Mouse (Mus musculus): Measurements from ENCODE around the gene A830031A19Rik. TPM values are rescaled to one million over a fixed set of nuclear protein-coding genes. Genes with fewer than 3 reads are reported as not detected.
A peak's percentile ranks its signal among the peaks of the same experiment; 100 is the strongest.

Gene A830031A19Rik
- polyA plus RNA-seq, 1 experiment from 2014 or later = not detected

DNA sequence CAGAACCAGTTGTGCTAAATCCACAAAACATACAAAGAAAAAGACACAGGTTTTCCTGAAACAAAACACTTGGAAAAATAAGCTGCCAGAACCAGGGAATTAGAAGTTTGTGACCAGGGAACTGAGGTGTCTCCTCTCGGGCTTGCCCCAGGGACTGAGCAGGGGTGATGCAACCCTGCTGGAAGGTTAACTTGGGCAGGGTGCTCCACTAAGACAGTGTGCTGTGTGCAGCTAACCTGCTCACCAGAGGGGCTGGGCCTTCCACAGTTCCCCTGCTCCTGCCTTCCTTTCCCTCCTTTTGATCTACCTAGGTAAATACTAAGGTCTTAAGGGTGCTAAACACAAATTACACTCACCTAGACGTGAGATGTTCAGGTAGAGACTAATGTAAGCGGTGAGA lies 17.8 kb upstream of the A830031A19Rik start:
- no peak overlapping the region for H3K27ac ChIP-seq
- H3K4me1 ChIP-seq = peaks cover 58% of the 10 kb centered on the region
- no peaks in the 10 kb centered on the region for H3K9me3 ChIP-seq (replicated peaks)
- peaks cover 56% of the 10 kb centered on the region for H3K36me3 ChIP-seq
- no peaks in the 10 kb centered on the region for H3K27me3 ChIP-seq (ENCODE audit: low read depth, poor library complexity, severe bottlenecking)
- no peak overlapping the region for H3K4me3 ChIP-seq
- 55% methylated on average over 3 of the region's 3 CpGs for WGBS
- no peak for DNase-seq (ENCODE audit: low spot score)

DNA sequence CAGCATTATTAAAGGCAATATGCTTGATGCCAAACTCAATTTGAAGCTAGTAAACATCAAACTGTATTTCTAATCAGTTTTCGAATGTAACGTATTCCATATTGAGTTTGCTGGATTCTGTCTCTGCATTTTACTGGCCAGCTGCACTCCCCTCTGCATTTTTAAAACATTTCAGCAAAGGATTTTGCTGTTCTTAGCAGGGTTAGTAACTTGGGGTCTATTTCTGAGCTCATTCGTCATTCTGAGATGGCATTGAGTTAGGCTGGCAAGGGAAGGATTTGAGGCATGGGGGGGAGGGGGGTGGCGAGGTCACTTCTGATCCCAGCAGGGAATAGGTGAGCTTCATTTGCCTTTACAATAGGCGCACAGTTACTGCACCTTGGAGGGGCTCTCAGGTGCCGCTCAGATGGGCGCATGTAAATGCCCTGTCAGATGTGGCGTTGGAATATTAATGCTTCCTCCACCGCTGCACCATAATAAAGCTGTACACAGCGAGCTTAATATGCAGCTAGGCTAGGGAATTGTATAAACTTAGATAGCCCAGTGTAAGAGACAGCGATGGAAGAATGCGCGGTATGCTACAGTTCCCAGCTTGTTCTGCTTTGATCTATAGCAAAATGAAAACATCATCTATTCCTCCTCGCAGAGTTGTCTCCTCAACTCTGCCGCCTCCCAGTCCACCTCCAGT lies 16.7 kb upstream of the A830031A19Rik start:
- Histone ChIP-seq H3K36me3 (peaks cover 67% of the 10 kb centered on the region), H3K27me3 (ENCODE audit: low read depth, poor library complexity, severe bottlenecking) (no peaks in the 10 kb centered on the region), H3K27ac (no peak overlapping the region), H3K4me1 (peaks cover 48% of the 10 kb centered on the region), H3K4me3 (no peak overlapping the region), H3K9me3 (replicated peaks) (no peaks in the 10 kb centered on the region)
- WGBS = 24% methylated on average over 15 of the region's 15 CpGs
- DNase-seq (ENCODE audit: low spot score) = no peak

DNA sequence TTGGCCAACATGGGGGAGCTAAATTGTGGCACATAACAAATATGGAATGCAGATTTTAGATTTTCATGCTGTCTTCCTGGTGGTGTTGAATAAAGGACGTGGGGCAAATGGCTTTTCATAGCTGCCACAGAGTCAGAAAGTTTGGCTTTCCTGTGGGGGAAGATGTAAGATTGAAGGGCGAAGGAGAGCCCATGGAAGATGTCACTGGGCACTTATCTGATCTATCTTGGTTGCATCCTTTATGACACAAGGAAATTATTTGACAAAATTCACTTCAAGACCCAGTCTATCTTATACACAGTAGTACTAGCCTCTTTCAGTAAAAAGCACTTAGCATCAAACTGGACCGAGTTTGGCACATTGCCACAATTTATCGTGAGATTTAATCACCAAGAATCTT lies 15.6 kb upstream of the A830031A19Rik start:
- 87% methylated on average over 4 of the region's 4 CpGs for WGBS
- Histone ChIP-seq H3K36me3 (peaks cover 76% of the 10 kb centered on the region), H3K4me1 (peaks cover 48% of the 10 kb centered on the region), H3K9me3 (replicated peaks) (no peaks in the 10 kb centered on the region), H3K27ac (no peak overlapping the region), H3K4me3 (no peak overlapping the region), H3K27me3 (ENCODE audit: low read depth, poor library complexity, severe bottlenecking) (no peaks in the 10 kb centered on the region)
- DNase-seq (ENCODE audit: low spot score) = no peak

DNA sequence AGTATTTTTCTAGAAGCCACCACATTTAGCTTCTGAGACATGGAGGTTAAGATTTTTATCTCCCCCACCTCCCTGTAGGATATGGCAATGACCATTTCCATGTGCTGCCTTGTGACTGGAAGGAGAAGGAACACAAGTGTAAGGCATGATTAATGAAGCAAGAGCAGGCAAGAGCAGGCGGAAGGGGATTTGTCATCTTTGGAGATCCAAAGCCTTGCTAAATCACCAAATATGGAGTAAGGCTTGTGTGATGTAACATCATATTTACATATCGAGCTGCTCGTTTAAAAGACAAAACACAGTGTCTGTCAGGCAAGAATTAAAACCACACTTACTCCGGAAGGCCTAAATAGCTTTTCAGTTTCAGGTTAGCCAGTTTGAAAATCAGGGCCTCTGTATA lies 12.2 kb upstream of the A830031A19Rik start:
- Histone ChIP-seq H3K27ac (no peak overlapping the region), H3K9me3 (replicated peaks) (no peaks in the 10 kb centered on the region), H3K4me1 (peaks cover 57% of the 10 kb centered on the region), H3K27me3 (ENCODE audit: low read depth, poor library complexity, severe bottlenecking) (no peaks in the 10 kb centered on the region), H3K36me3 (peaks cover 61% of the 10 kb centered on the region), H3K4me3 (no peak overlapping the region)
- 76% methylated on average over 4 of the region's 4 CpGs for WGBS
- DNase-seq (ENCODE audit: low spot score) = no peak

DNA sequence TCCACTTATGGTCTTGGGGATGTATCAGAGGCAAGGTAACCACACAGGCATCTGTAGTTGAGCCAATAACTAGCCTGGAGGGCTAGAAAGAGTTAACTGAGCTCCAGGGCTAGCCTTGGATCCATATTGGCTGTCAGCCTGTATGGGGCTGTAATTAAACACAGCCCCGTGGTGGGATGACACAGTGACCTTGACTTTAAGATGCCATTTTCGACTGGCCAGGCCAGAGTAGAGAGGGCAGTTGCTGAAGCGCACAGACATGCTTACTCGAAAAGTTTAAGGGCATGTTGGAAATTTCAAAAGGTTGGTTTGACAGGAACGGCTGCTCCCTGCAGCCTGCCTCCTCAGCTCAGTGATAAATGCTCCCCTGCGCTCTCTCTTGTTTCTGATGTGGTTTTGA lies 11.1 kb upstream of the A830031A19Rik start:
- Histone ChIP-seq H3K9me3 (replicated peaks) (no peaks in the 10 kb centered on the region), H3K4me3 (no peak overlapping the region), H3K27ac (no peak overlapping the region), H3K27me3 (ENCODE audit: low read depth, poor library complexity, severe bottlenecking) (no peaks in the 10 kb centered on the region), H3K4me1 (peaks cover 53% of the 10 kb centered on the region), H3K36me3 (peaks cover 57% of the 10 kb centered on the region)
- 32% methylated on average over 6 of the region's 6 CpGs for WGBS
- no peak for DNase-seq (ENCODE audit: low spot score)

DNA sequence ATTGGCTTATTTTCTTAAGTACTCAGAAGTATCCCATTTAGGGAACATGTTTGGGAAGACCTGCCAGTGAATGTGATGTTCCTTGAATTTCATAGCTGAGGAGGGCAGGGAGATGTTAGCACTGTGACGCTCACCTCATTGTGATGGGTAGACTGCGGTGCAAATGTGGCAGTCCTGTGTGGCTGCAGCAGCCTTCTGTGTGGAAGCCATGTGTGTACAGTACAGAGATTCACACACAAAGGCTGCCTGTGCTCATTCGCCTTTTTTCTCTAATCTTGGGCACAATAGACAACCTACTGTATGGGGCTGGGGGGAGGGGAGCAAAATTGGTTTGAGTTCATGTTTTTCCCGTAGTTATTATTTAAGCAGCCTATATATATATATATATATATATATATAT lies 9.7 kb upstream of the A830031A19Rik start:
- Histone ChIP-seq H3K4me3 (no peak overlapping the region), H3K27ac (no peak overlapping the region), H3K36me3 (peaks cover 47% of the 10 kb centered on the region), H3K4me1 (peaks cover 50% of the 10 kb centered on the region), H3K9me3 (replicated peaks) (no peaks in the 10 kb centered on the region), H3K27me3 (ENCODE audit: low read depth, poor library complexity, severe bottlenecking) (no peaks in the 10 kb centered on the region)
- WGBS = 87% methylated on average over 4 of the region's 4 CpGs
- no peak for DNase-seq (ENCODE audit: low spot score)

DNA sequence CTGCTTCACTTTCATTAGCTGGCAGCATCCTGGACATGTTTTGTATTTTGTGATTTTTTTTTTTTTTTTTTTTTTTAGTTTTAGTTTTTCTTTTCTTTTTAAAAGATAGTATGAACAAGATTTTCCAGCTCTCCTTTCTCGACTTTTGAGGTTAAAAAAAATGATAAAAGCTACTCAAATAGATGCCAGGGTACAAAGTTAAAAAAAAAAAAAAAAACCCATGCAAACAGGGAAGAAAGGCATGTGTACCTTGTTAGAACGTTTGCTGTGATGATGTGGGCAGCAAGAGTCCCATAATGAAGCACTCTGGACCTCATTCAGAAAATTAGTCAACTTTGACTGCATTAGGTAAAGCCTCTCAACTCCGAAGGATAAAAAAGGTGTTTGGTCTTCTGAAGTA lies 9.2 kb upstream of the A830031A19Rik start:
- Histone ChIP-seq H3K27me3 (ENCODE audit: low read depth, poor library complexity, severe bottlenecking) (no peaks in the 10 kb centered on the region), H3K36me3 (peaks cover 42% of the 10 kb centered on the region), H3K4me1 (peaks cover 50% of the 10 kb centered on the region), H3K9me3 (replicated peaks) (no peaks in the 10 kb centered on the region), H3K27ac (no peak overlapping the region), H3K4me3 (no peak overlapping the region)
- DNase-seq (ENCODE audit: low spot score) = no peak
- 41% methylated on average over 3 of the region's 3 CpGs for WGBS

DNA sequence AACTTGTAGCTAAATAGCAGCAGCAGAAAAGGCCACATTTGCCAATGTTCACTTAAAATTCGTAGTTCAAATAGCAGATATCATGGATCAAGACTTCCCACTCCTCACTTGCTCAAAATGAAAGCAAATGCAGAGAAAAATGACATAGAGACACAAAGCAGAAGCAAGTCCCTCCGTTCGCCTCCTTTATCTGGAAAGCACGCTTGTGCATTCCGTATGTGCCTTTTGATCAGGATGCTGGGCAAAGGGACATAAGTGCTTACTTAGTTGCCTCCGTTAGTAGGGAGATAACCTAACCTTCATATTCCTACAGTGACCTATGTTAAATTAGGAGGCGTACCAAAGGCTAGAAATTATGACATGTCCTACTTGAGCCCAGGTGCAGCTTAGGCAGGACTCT lies 8.6 kb upstream of the A830031A19Rik start:
- Histone ChIP-seq H3K9me3 (replicated peaks) (no peaks in the 10 kb centered on the region), H3K27ac (peak overlapping the region; percentile 46; the same call in 1 of the 2 replicates), H3K36me3 (peaks cover 35% of the 10 kb centered on the region), H3K4me1 (peaks cover 50% of the 10 kb centered on the region), H3K27me3 (ENCODE audit: low read depth, poor library complexity, severe bottlenecking) (no peaks in the 10 kb centered on the region), H3K4me3 (peak overlapping the region; percentile 96)
- DNase-seq (ENCODE audit: low spot score) = no peak
- 57% methylated on average over 7 of the region's 7 CpGs for WGBS

DNA sequence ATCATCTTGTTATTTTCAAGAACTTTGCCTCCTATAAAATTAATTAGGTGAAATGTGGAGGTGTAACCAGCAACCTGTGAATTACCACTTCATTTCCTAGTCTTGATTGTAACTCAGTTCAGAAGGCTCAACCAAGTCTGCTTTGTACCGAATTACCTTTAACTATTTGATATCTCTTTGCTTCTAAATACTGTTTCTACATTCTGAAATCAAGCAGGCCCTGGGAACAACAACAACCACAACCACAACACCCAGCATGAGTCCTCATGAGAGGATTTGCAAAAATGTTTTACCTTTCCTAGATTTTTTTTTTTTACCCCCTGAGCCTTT lies 8.2 kb upstream of the A830031A19Rik start:
- H3K4me1 ChIP-seq = peaks cover 50% of the 10 kb centered on the region
- no peak for DNase-seq (ENCODE audit: low spot score)
- H3K4me3 ChIP-seq = peak overlapping the region; percentile 96; the same call in 1 of the 2 replicates

DNA sequence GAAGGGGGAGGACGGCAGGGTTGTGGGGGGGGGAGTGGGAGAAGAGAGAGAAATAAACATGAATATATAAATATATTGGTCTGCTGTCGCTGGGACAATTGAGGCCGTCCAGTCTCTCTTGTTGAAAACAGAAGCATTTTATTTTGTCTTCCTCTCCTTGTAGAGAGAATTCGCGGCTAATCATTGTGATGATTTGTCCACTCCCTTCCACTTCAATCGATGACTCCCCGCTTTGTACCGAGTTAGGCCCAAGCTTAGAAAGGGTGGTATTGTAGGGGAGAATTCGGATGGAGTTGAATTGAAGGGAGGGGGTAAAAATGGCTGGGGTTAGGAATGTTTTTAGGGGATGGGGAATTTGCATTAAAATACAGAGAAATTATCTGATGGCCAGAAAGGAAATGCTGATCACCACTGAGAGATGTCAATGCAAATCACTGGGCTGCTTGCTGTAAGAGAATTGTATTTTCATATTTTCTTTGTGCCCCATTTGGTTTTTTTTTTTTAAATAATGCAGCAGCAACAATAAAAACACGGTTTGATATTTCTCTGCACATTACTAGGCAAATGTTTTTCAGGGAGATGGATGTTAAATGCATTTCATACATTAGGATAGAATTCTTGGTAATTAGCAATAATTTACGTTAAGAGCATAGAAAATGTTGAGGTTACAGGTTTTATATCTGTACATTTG lies 7.7 kb upstream of the A830031A19Rik start:
- peaks cover 26% of the 10 kb centered on the region for H3K36me3 ChIP-seq
- peak overlapping the region; percentile 96 for H3K4me3 ChIP-seq
- H3K9me3 ChIP-seq (replicated peaks) = no peaks in the 10 kb centered on the region
- H3K27me3 ChIP-seq (ENCODE audit: low read depth, poor library complexity, severe bottlenecking) = no peaks in the 10 kb centered on the region
- WGBS = 17% methylated on average over 11 of the region's 11 CpGs
- no peak for DNase-seq (ENCODE audit: low spot score)
- H3K4me1 ChIP-seq = peaks cover 50% of the 10 kb centered on the region
- H3K27ac ChIP-seq = peak overlapping the region; percentile 98

More for the DNA sequence above, 8.2 kb upstream of the A830031A19Rik start:
- H3K27ac ChIP-seq = peak overlapping the region; percentile 46; the same call in 1 of the 2 replicates
- no peaks in the 10 kb centered on the region for H3K9me3 ChIP-seq (replicated peaks)
- WGBS = 33% methylated on average over 1 of the region's 1 CpGs
- no peaks in the 10 kb centered on the region for H3K27me3 ChIP-seq (ENCODE audit: low read depth, poor library complexity, severe bottlenecking)
- H3K36me3 ChIP-seq = peaks cover 31% of the 10 kb centered on the region

DNA sequence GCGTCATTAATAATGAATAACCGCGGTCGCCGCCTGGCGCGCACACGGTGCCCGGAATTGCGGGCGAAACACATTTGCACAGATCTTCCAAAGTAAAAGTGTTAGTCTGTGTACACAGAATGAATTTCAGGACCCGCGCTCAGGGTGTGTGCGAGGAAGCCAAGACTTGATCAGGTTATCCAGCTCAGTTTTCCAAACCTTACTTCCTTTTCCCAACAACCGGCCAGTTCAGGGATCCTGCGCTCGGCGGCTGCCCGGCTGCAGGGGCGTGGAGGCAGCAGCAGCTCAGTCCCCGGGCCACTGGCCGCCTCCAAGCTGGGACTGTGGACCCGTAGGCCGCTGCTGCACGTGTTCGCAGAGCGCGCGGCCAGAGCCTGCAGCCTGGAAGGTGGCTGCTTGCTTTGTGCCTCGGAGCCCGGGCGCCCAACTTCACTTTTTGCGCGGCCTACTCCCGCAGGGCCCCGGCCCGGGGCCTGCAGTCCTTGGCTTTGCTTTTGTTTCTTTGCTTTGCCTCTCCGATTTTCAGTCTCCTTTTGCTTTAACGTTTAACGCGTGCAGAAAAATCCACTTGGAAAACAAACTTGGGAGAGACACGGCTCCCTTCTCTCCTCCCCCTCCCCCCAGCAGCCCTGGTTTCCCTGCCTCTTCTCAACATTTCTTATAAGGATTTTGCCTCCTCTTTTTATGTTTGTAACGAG lies 7.0 kb upstream of the A830031A19Rik start:
- Histone ChIP-seq H3K36me3 (peaks cover 19% of the 10 kb centered on the region), H3K4me1 (peaks cover 55% of the 10 kb centered on the region), H3K27me3 (ENCODE audit: low read depth, poor library complexity, severe bottlenecking) (no peaks in the 10 kb centered on the region), H3K9me3 (replicated peaks) (no peaks in the 10 kb centered on the region), H3K4me3 (peak overlapping the region; percentile 96), H3K27ac (peak overlapping the region; percentile 98)
- peak; percentile 82 for DNase-seq (ENCODE audit: low spot score)
- WGBS = under 1% methylated on average over 43 of the region's 43 CpGs

DNA sequence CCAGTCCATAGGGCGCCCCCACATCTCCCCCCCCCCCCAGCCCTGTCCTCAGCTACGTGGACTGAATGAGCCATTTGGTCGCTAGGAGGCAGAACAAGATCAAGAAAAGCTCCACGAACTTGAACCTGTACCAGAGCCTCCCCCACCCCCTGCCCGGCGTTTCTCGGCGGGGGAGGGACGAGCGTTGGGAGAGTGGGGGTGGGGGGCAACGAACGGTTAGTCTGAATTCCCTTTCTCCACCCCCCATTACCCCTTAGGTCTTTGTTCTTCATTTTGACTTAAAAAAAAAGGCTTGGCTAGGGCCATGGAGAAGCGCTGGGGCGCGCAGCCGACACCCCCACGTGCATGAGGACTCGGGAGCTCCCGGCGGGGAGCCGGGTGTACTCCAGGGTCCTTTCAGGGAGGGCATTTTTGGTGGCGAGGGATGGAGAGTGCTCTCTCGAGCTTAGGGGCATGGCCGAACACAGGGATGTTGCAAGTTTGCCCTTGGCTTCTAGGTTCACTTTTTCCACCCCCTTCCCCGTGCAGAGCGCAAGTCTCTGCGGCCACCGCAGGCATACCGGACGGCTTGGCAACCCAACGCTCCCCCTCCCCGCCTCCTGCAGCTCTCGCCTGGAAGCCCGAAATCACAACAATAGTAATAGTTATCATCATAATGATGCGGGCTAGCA lies 6.3 kb upstream of the A830031A19Rik start:
- H3K9me3 ChIP-seq (replicated peaks) = no peaks in the 10 kb centered on the region
- 0% methylated on average over 35 of the region's 35 CpGs for WGBS
- H3K4me1 ChIP-seq = peaks cover 53% of the 10 kb centered on the region
- DNase-seq (ENCODE audit: low spot score) = peak; percentile 85
- peak overlapping the region; percentile 98 for H3K27ac ChIP-seq
- peak overlapping the region; percentile 96 for H3K4me3 ChIP-seq
- H3K36me3 ChIP-seq = peaks cover 12% of the 10 kb centered on the region
- H3K27me3 ChIP-seq (ENCODE audit: low read depth, poor library complexity, severe bottlenecking) = no peaks in the 10 kb centered on the region
